Mouse (Mus musculus): ENCODE measurements around the gene Il4i1.

Gene Il4i1

GRCm38 (mm10) chr7:44819391-44819790 is 3.2 kb downstream of the Il4i1 start:
- no peak for DNase-seq

DNA sequence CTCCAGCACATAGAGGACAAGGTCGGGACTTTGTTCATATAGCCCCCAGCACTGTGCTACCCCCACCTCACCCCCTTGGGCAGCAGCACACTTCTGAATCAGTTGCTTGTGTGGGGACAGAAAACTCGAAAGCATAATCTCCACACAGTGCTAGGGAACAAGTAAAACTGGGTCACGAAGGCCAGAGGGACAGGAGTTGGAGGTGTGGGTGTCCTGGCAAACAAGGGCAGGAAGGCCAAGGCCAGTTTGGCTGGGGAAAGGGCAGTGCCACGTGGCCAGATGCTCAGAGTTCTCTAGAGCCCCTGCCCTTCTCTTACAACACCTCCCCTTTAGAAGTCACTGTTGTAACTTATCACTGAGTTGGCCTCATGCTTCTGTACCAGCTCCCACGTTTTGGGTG is 3.7 kb downstream of the Il4i1 start:
- DNase-seq, result no peak

GRCm38 (mm10) chr7:44820525-44820924 is 4.3 kb downstream of the Il4i1 start:
- no peak for DNase-seq

- DNase-seq, result no peak
These were observed 5.7 kb downstream of the Il4i1 start for GRCm38 (mm10) chr7:44821666-44822448.

DNA sequence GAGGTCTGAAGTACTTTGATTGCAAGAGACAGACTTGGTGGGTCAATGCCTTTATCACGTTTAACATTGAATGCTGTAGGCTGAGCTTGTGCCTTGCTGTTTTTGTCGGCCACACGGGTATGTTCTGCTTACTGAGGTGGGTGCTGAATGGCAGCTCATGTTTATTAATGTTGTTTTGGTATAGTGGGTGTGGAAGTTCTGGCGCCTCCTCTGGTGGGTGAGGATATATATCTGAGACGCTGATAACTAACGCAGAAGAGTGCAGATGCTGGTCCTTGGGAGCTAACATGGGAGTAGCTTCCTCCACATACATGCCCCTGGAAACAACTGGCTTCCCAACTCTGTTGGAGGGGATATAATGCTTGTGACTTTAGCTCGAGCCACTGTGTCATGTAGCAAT is 7.2 kb downstream of the Il4i1 start:
- peak; percentile 44 for DNase-seq

DNA sequence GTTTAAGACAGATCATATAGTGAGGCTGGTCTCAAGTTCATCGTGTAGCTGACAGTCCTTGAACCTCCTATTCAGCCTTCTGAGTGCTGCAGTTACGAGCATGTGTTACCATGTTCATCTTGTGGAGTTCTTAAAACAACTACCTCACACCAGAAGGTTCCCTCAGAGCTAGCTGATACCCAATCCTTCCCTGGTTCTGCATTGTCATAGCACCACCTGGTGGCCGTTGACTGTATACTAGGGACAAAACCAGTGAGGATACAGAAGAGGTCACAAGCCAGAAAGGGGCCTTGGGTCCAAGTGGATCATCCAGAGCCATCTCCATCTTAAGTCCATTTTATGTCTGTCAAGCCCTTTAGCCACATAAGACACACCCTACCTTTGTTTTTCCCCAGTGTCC is 8.7 kb downstream of the Il4i1 start:
- peak; percentile 87 for DNase-seq

DNA sequence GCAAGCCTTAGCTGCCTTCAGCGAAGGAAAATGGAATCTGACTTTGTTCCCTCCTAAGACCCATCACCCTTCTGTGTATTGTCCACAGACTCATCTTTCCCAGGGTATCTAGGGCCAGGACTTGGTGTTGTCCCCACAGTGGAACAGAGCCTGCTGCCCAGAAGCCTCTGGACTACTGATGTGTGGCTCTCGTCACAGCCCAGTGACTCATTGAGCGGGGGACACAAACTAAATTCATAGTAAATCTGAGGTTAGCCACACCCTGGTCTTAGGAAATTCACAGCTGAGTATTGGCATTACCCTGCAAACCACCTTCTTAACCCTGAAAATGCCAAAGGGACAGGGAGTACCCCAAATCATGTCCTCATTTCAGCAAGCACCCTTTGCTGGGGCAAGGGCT is 10.6 kb downstream of the Il4i1 start:
- no peak for DNase-seq

- DNase-seq, result no peak
These were observed 12.5 kb downstream of the Il4i1 start for GRCm38 (mm10) chr7:44828706-44829105.

GRCm38 (mm10) chr7:44832763-44833162 is 16.6 kb downstream of the Il4i1 start:
- no peak for DNase-seq

- no peak for DNase-seq
These were observed 19.3 kb downstream of the Il4i1 start for GRCm38 (mm10) chr7:44835373-44836015.

- no peak for DNase-seq
These were observed 19.8 kb downstream of the Il4i1 start for GRCm38 (mm10) chr7:44836016-44836404.

DNA sequence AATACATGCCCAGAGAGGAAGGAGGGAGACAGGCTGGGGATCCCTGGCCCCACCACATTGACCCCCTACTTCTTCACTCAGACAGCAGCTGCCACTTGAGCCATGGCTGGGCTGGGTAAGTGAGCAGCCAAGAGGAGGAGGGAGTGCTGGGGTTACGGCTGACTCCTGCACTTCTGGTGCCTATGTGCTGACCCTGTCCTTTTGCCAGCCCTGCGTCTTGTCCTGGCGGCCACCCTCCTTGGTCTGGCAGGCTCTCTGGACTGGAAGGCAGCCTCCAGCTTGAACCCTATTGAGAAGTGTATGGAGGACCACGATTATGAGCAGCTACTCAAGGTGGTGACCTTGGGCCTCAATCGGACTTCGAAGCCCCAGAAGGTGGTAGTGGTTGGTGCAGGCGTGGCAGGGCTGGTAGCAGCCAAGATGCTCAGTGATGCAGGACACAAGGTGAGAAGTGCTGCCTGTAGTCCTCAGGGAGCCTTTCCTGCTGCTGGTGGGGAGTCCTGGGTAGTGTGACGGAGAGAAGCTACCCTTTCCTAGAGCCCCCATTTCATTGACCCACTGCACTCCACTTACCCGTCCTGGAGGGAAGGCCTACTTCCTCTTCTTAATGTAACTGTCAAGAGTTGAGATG is 20.4 kb downstream of the Il4i1 start:
- no peak for DNase-seq

GRCm38 (mm10) chr7:44838073-44838472 is 21.9 kb downstream of the Il4i1 start:
- DNase-seq, result no peak

- no peak for DNase-seq
These were observed 22.9 kb downstream of the Il4i1 start for GRCm38 (mm10) chr7:44839171-44839490.

DNA sequence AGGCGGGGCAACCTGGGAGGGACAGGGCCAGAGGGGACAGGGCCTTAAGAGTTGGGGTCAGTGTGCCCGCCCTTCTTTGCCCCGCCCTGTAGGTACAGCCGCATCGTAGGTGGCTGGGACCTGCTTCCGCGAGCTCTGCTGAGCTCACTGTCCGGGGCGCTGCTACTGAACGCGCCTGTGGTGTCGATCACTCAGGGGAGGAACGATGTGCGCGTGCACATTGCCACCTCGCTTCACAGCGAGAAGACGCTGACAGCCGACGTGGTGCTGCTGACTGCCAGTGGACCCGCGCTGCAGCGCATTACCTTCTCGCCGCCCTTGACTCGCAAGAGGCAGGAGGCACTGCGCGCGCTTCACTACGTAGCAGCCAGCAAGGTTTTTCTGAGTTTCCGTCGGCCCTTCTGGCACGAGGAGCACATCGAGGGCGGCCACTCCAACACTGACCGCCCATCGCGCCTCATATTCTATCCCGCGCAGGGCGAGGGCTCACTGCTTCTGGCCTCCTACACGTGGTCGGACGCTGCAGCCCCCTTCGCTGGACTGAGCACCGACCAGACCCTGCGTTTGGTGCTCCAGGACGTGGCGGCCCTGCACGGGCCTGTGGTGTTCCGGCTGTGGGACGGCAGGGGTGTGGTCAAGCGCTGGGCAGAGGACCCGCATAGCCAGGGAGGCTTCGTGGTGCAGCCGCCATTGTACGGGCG is 23.5 kb downstream of the Il4i1 start:
- peak; percentile 65 for DNase-seq

GRCm38 (mm10) chr7:44840426-44840825 is 24.2 kb downstream of the Il4i1 start:
- DNase-seq, result no peak

GRCm38 (mm10) chr7:44841825-44842463 is 25.8 kb downstream of the Il4i1 start:
- no peak for DNase-seq

DNA sequence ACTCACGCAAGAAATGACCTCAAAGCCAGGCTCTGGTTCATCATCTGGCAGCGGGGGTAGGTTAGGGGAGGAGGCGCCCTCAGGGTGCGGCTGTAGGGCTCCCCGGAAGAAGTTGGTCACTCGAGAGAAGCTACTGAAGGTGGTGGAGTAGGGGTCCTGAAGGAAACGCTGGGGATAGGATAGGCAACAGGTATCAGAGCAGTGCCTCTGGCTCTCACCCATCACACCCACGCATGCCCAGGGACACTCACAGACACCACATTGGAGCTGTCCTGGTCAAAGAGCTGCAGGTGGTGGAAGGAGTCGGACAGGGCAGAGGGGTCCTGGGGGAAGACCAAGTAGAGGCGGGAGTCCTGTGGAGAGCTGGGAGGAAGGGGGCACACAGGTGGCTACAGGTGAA is 28.8 kb downstream of the Il4i1 start:
- DNase-seq, result no peak

DNA sequence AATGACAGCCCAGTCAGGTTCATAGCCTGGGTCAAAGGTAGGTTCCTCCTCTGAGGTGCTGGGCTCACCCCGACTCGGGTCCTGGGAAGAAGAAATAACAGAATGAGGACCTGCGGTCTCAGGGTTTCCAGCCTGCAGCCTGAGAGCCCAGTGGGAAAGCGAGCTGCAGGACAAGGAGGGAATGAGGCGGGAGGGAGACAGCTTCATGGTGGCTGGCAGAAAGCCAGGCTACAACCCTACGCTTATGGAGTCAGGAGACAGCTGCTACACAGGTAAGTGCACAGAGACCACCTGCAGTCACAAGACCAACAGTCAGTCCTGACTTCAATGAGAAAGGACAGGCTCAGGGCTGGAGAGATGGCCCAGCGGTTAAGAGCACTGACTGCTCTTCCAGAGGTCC is 30.6 kb downstream of the Il4i1 start:
- no peak for DNase-seq

- DNase-seq, result no peak
These were observed 31.6 kb downstream of the Il4i1 start for GRCm38 (mm10) chr7:44847772-44848171.

DNA sequence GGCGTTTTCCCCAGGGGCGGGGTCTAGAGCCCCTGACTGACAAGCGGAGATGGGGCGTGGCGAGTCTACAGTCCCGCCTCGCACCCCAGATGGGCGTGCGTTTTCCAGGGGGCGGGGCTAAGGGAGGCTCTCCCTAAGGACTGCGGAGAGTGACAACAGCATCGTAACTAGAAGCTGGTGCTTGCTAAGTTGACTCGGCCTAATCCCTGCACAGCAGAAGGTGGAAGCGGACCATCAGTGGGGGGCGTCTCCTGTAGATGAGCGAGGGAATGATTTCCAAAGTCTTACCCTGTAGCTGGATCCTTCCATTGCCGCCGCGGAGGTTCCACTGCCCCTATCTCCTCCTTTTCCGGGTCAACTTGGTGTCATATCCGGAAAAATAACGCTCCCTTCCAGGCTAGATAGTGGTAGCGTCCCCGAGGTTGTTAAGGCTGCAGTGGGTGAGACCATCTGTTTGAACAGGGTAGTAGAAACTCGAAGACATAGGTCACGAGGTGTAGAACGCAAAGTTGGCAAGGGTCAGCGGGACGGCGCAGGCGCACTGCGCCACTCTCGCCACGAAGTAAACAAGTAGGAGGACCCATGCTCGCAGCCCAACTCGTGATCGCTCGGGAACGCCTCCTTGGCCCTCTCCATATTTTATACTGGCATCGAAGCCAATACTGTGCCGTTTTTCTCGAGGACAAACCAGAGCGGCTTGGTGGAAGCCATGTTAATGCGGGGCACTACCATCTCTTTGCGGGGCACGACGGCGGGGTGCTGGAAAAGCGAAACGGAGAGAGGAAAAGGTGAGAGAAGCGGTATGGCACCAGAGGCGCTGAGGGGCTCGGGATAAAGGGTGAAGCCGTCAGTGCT is 32.6 kb downstream of the Il4i1 start, which contains the start of the genes Akt1s1 and Tbc1d17:
Gene Akt1s1 (plus strand): TSS at position 431 of the 855 bp plus-strand sequence.
Gene Tbc1d17 (minus strand): TSS at position 519 of the 855 bp plus-strand sequence.
- DNase-seq, result peak; percentile 100

Measured in retina, postnatal 1 day (tissue).